Mouse (Mus musculus) ES-Bruce4 (cell line): Measurements from ENCODE around the gene Pirb.

Experiments
- CTCF ChIP-seq: IDR thresholded peaks from one replicate; pipeline ENCODE4 v1.8.1; 2011; ENCODE audit warnings: low read depth, low read length
- POLR2A ChIP-seq: IDR thresholded peaks from one replicate; pipeline ENCODE4 v1.8.1; 2011; ENCODE audit warnings: low read length; ENCODE audit not compliant: insufficient read depth

DNA sequence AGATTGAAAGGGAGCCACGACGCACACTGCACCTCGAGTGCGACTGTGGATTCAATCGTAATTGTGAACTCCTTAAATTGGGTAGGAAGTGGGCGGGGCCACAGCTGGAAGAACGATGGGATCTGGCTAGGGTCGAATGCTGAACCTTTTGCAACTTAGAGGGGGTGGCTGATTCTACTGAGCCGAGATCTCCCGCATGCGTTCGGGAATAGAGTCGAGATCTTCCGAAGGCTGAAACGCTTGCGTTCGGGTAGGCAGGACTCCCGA is 26.4 kb downstream of the Pirb start:
- TF ChIP-seq CTCF (no peak), POLR2A (no peak)
